Mouse (Mus musculus) adrenal gland, adult 18-20 months (tissue): ENCODE data around the gene Alpl. TPM values are rescaled to one million over a fixed set of nuclear protein-coding genes. Genes with fewer than 3 reads are reported as not detected.

Source experiments
- DNase-seq, 2 experiments: peaks; one replicate each; pipeline ENCODE4 v3.0.0; 2021 to 2022; ENCODE audit warnings: low spot score in 2 of 2
- total RNA-seq, 2 experiments: library from RNA; stranded (reverse); gene quantifications; 1 replicate in 1 of 2; 2 replicates in 1 of 2; pipeline ENCODE4 v1.2.3; 2021

Gene Alpl
- total RNA-seq, 2 experiments from 2014 or later: 6.8 to 99.4 TPM

GRCm38 (mm10) chr4:137801196-137801595 lies 5.0 kb upstream of the Alpl start:
- DNase-seq: no peak

GRCm38 (mm10) chr4:137800324-137800723 lies 4.1 kb upstream of the Alpl start:
- DNase-seq: peak; percentile 42 to 52

- DNase-seq: no peak
These were observed 854 bp upstream of the Alpl start for GRCm38 (mm10) chr4:137797038-137797437.

GRCm38 (mm10) chr4:137794178-137794900 lies 1.8 kb downstream of the Alpl start:
- no peak for DNase-seq

GRCm38 (mm10) chr4:137793611-137794010 lies 2.6 kb downstream of the Alpl start:
- no peak for DNase-seq

GRCm38 (mm10) chr4:137791440-137791839 lies 4.7 kb downstream of the Alpl start:
- no peak for DNase-seq

- no peak for DNase-seq
These were observed 5.2 kb downstream of the Alpl start for GRCm38 (mm10) chr4:137790981-137791380.

GRCm38 (mm10) chr4:137788511-137789049 lies 7.6 kb downstream of the Alpl start:
- DNase-seq: no peak

GRCm38 (mm10) chr4:137787589-137788289 lies 8.4 kb downstream of the Alpl start:
- DNase-seq: no peak

GRCm38 (mm10) chr4:137786488-137786887 lies 9.7 kb downstream of the Alpl start:
- DNase-seq: no peak

GRCm38 (mm10) chr4:137785270-137785669 lies 10.9 kb downstream of the Alpl start:
- no peak for DNase-seq

GRCm38 (mm10) chr4:137784741-137785140 lies 11.4 kb downstream of the Alpl start:
- no peak for DNase-seq

- DNase-seq: no peak
These were observed 12.5 kb downstream of the Alpl start for GRCm38 (mm10) chr4:137783541-137784191.

- no peak for DNase-seq
These were observed 14.2 kb downstream of the Alpl start for GRCm38 (mm10) chr4:137781949-137782348.

- no peak for DNase-seq
These were observed 15.2 kb downstream of the Alpl start for GRCm38 (mm10) chr4:137780986-137781385.

GRCm38 (mm10) chr4:137778397-137779184 lies 17.6 kb downstream of the Alpl start:
- DNase-seq: no peak

- DNase-seq: no peak
These were observed 18.3 kb downstream of the Alpl start for GRCm38 (mm10) chr4:137777866-137778265.

GRCm38 (mm10) chr4:137774505-137774904 lies 21.7 kb downstream of the Alpl start:
- no peak for DNase-seq

- no peak for DNase-seq
These were observed 22.2 kb downstream of the Alpl start for GRCm38 (mm10) chr4:137774013-137774412.

- DNase-seq: no peak
These were observed 22.8 kb downstream of the Alpl start for GRCm38 (mm10) chr4:137773369-137773899.
